Mouse (Mus musculus) midbrain, embryonic 11.5 days (tissue): ENCODE results near the gene Eed. TPM values are rescaled to one million over a fixed set of nuclear protein-coding genes. Genes with fewer than 3 reads are reported as not detected.

Experiments
- ATAC-seq: fragments of 200-750 bp; cut with Nextera tagmentation; 2 replicates; pipeline ENCODE4 v1.8.0; 2017; ENCODE audit warnings: moderate TSS enrichment, moderate library complexity; ENCODE audit not compliant: low FRiP score
- DNase-seq: peaks from one replicate; pipeline ENCODE4 v3.0.0; 2015; ENCODE audit warnings: low spot score; ENCODE audit errors: missing footprints
- H3K27ac ChIP-seq: fragments of 300-500 bp; sonication (generic); 2 replicates; pipeline ENCODE4 v1.5.1; 2014; ENCODE audit warnings: low read depth, low read length
- H3K27me3 ChIP-seq: fragments of 300-500 bp; sonication (generic); 2 replicates; pipeline ENCODE4 v1.6.1; 2014; ENCODE audit warnings: mild to moderate bottlenecking, low read length, moderate library complexity, mixed read lengths; ENCODE audit not compliant: control insufficient read depth, insufficient read depth
- H3K36me3 ChIP-seq: fragments of 300-500 bp; sonication (generic); 2 replicates; pipeline ENCODE4 v1.6.1; 2014; ENCODE audit warnings: mild to moderate bottlenecking, low read length, moderate library complexity, mixed read lengths; ENCODE audit not compliant: control insufficient read depth, insufficient read depth
- H3K4me1 ChIP-seq: fragments of 300-500 bp; sonication (generic); 2 replicates; pipeline ENCODE4 v1.6.1; 2014; ENCODE audit warnings: low read length; ENCODE audit not compliant: control insufficient read depth, insufficient read depth
- H3K4me2 ChIP-seq: fragments of 300-500 bp; sonication (generic); 2 replicates; pipeline ENCODE4 v1.6.1; 2014; ENCODE audit warnings: mild to moderate bottlenecking, moderate library complexity
- H3K4me3 ChIP-seq: fragments of 300-500 bp; sonication (generic); 2 replicates; pipeline ENCODE4 v1.5.1; 2014; ENCODE audit warnings: low read depth, low read length
- H3K9ac ChIP-seq: fragments of 300-500 bp; sonication (generic); 2 replicates; pipeline ENCODE4 v1.6.1; 2014; ENCODE audit warnings: low read length
- H3K9me3 ChIP-seq: fragments of 300-500 bp; sonication (generic); 2 replicates; pipeline ENCODE4 v1.6.1; 2016; ENCODE audit warnings: low read length; ENCODE audit not compliant: control insufficient read depth
- WGBS: fragments of 180-500 bp; shearing (Covaris S2); extraction: QIAGEN DNeasy Blood & Tissue Kit; methylation state at CpG from one replicate; pipeline ENCODE4 v1.1.7; 2014; 5-methylcytosine and 5-hydroxymethylcytosine counted together
- polyA plus RNA-seq: library from polyadenylated mRNA; unstranded; fragments of >200 nt; fragmentation: Nextera tagmentation; extraction: Ambion mirVana; gene quantifications from 2 replicates; pipeline ENCODE4 v1.2.1, GENCODE M21; 2014

Gene Eed
- polyA plus RNA-seq, 1 experiment from 2014 or later: 82.8 TPM

GRCm38 (mm10) chr7:89984421-89984820 is 3.6 kb upstream of the Eed start:
- Histone ChIP-seq H3K36me3 (no peaks in the 10 kb centered on the region), H3K27ac (no peak overlapping the region), H3K4me3 (no peak overlapping the region), H3K27me3 (no peaks in the 10 kb centered on the region), H3K9me3 (no peaks in the 10 kb centered on the region), H3K4me2 (no peak overlapping the region), H3K9ac (no peak overlapping the region), H3K4me1 (peaks cover 2% of the 10 kb centered on the region; the same call in 1 of the 2 replicates)
- ATAC-seq (no peak), DNase-seq (no peak)

GRCm38 (mm10) chr7:89983441-89983840 is 2.7 kb upstream of the Eed start:
- Histone ChIP-seq H3K36me3 (no peaks in the 10 kb centered on the region), H3K27ac (no peak overlapping the region), H3K4me2 (no peak overlapping the region), H3K27me3 (no peaks in the 10 kb centered on the region), H3K4me1 (peaks cover 10% of the 10 kb centered on the region), H3K9me3 (no peaks in the 10 kb centered on the region), H3K9ac (no peak overlapping the region), H3K4me3 (no peak overlapping the region)
- no peak for ATAC-seq
- DNase-seq: no peak
- WGBS: 95% methylated on average over 2 of the region's 2 CpGs

GRCm38 (mm10) chr7:89981557-89981956 is 774 bp upstream of the Eed start:
- H3K36me3 ChIP-seq: no peaks in the 10 kb centered on the region; the same call in 1 of the 2 replicates
- peak overlapping the region; percentile 81 for H3K4me3 ChIP-seq
- no peaks in the 10 kb centered on the region for H3K9me3 ChIP-seq
- H3K27me3 ChIP-seq: no peaks in the 10 kb centered on the region
- WGBS: 16% methylated on average over 10 of the region's 10 CpGs
- ATAC-seq (peak; percentile 14), DNase-seq (no peak)
- peaks cover 11% of the 10 kb centered on the region for H3K4me1 ChIP-seq
- peak overlapping the region; percentile 99; the same call in 1 of the 2 replicates for H3K27ac ChIP-seq
- H3K4me2 ChIP-seq: peak overlapping the region; percentile 62
- peak overlapping the region; percentile 92 for H3K9ac ChIP-seq

GRCm38 (mm10) chr7:89980133-89980484 is 674 bp downstream of the Eed start:
- under 1% methylated on average over 31 of the region's 31 CpGs for WGBS
- peak overlapping the region; percentile 99 for H3K27ac ChIP-seq
- peak overlapping the region; percentile 92 for H3K9ac ChIP-seq
- H3K4me3 ChIP-seq: peak overlapping the region; percentile 81
- H3K4me1 ChIP-seq: peaks cover 11% of the 10 kb centered on the region
- H3K9me3 ChIP-seq: no peaks in the 10 kb centered on the region
- peak overlapping the region; percentile 62 for H3K4me2 ChIP-seq
- ATAC-seq: no peak
- peaks cover 9% of the 10 kb centered on the region; the same call in 1 of the 2 replicates for H3K36me3 ChIP-seq
- DNase-seq: no peak
- H3K27me3 ChIP-seq: no peaks in the 10 kb centered on the region

- H3K4me3 ChIP-seq: peak overlapping the region; percentile 81
- peaks cover 11% of the 10 kb centered on the region; the same call in 1 of the 2 replicates for H3K36me3 ChIP-seq
- no peaks in the 10 kb centered on the region for H3K27me3 ChIP-seq
- H3K4me2 ChIP-seq: peak overlapping the region; percentile 62
- 4% methylated on average over 23 of the region's 23 CpGs for WGBS
- peak overlapping the region; percentile 92 for H3K9ac ChIP-seq
- peak; percentile 8 for ATAC-seq
- peaks cover 11% of the 10 kb centered on the region for H3K4me1 ChIP-seq
- H3K27ac ChIP-seq: no peak overlapping the region
- DNase-seq: peak; percentile 96
- H3K9me3 ChIP-seq: no peaks in the 10 kb centered on the region
Observed at GRCm38 (mm10) chr7:89979432-89980130, 1.2 kb downstream of the Eed start.

- no peak overlapping the region for H3K4me2 ChIP-seq
- H3K4me3 ChIP-seq: no peak overlapping the region
- peaks cover 11% of the 10 kb centered on the region for H3K4me1 ChIP-seq
- H3K36me3 ChIP-seq: peaks cover 13% of the 10 kb centered on the region
- 94% methylated on average over 7 of the region's 7 CpGs for WGBS
- no peak overlapping the region for H3K9ac ChIP-seq
- no peaks in the 10 kb centered on the region for H3K27me3 ChIP-seq
- H3K27ac ChIP-seq: no peak overlapping the region
- no peaks in the 10 kb centered on the region for H3K9me3 ChIP-seq
- no peak for DNase-seq
- ATAC-seq: no peak
Observed at GRCm38 (mm10) chr7:89976796-89977195, 4.0 kb downstream of the Eed start.

- peak; percentile 6 for DNase-seq
- no peak for ATAC-seq
- Histone ChIP-seq H3K9ac (no peak overlapping the region), H3K4me1 (peaks cover 9% of the 10 kb centered on the region), H3K36me3 (peaks cover 13% of the 10 kb centered on the region), H3K27ac (no peak overlapping the region), H3K4me2 (no peak overlapping the region), H3K9me3 (no peaks in the 10 kb centered on the region), H3K27me3 (no peaks in the 10 kb centered on the region), H3K4me3 (no peak overlapping the region)
- 91% methylated on average over 1 of the region's 1 CpGs for WGBS
Observed at GRCm38 (mm10) chr7:89975571-89975970, 5.2 kb downstream of the Eed start.

- DNase-seq (no peak), ATAC-seq (no peak)
- 95% methylated on average over 2 of the region's 2 CpGs for WGBS
- Histone ChIP-seq H3K4me1 (no peaks in the 10 kb centered on the region), H3K27me3 (no peaks in the 10 kb centered on the region), H3K27ac (no peak overlapping the region), H3K9me3 (no peaks in the 10 kb centered on the region), H3K9ac (no peak overlapping the region), H3K4me2 (no peak overlapping the region), H3K4me3 (no peak overlapping the region), H3K36me3 (peaks cover 2% of the 10 kb centered on the region; the same call in 1 of the 2 replicates)
Observed at GRCm38 (mm10) chr7:89967235-89967634, 13.5 kb downstream of the Eed start.

GRCm38 (mm10) chr7:89966771-89967170 is 14.0 kb downstream of the Eed start:
- 90% methylated on average over 1 of the region's 1 CpGs for WGBS
- Histone ChIP-seq H3K4me1 (no peaks in the 10 kb centered on the region), H3K9me3 (no peaks in the 10 kb centered on the region), H3K4me3 (no peak overlapping the region), H3K27me3 (no peaks in the 10 kb centered on the region), H3K36me3 (peaks cover 2% of the 10 kb centered on the region; the same call in 1 of the 2 replicates), H3K9ac (no peak overlapping the region), H3K27ac (no peak overlapping the region), H3K4me2 (no peak overlapping the region)
- no peak for DNase-seq
- no peak for ATAC-seq
